Mouse (Mus musculus) urinary bladder, postnatal 25 days (tissue): Measurements from ENCODE around the gene Cyb561.
A peak's percentile ranks its signal among the peaks of the same experiment; 100 is the strongest.

Experiments
- DNase-seq: peaks from one replicate; pipeline ENCODE4 v3.0.0; 2022; ENCODE audit warnings: low spot score

Cyb561 gene

DNA sequence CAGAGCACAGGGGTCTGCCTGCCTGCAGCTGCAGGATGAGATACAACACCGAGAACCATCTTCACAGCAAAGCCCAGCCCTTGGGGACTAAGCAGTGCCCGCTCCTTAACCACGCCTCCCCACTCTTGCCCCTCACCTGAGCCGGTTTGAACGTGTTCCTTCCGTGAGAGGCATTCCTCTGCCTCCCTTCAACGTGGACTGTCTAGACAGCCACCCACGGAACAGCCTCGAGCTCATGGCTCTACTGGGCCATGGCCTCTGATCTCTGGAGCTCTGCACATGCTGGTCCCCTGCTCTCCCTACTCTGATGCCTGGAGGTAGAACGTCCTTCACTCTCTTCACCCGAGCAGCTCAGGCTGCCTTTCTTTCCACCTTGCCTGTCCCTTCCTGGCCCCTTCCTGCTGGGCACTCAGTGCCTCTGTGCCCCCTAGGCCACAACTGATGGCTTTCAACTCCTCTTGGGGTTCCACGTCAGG is at the start of gene Cyb561:
Gene Cyb561 (minus strand): TSS at position 426 of the 476 bp plus-strand sequence.
- DNase-seq, result no peak

DNA sequence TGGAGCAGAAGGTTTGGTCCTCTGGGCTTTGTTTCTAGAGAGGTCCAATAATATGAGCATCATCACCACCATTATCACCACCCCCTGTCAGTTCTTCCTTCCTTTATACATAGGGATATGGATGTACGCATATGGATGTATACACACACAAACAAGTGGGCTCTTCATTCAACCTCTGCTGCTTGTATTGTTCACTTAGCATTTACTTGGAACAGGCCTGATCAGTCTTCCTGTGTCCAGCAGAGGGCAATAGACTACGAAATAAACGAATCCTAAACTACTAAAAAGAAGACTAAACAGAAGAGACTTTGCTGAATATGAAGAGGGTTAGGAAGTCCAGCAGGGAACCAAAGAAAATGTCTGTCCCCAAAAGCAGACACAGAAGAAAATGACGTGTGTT is 48.6 kb upstream of the Cyb561 start:
- DNase-seq, result no peak

DNA sequence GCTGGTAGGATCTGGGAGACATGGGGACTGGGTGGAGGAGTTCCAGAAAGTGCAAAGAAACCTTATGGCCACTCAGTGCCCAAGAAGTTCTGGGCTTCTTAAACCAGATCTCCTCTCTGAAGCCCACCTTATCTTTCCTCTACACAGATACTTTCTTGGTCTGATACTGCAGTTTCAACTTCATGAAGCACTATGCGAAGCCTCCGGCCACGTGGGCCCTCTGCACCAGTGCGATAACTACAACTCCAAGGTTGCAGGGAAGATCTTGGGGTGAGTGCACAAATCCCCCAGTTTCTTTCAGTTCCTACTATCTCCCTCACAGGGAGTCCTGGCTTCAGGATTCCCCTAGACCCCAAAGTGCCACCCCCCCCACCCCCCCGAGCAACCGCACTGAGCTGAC is 46.9 kb upstream of the Cyb561 start:
- no peak for DNase-seq

DNA sequence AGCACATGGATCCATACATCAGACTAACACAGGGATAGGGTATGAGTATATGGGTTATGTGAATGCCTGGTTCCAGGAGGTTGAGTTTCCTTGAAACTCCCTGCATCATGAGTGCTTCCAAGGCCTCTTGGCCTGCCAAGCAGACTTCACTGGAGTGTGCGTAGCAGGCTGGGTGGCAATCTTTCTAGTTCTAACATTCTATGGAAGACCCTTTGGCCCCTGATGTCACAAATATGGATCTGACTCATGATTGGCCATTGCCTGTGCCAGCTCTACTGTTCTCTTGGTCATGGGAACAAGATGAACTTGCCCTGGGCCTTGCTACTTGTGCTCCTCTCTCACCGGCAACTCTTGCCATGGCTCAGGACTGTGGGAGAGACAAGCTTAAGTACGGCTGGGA is 41.2 kb upstream of the Cyb561 start, which contains the start of gene Ace3:
Gene Ace3 (plus strand): TSS at position 301 of the 400 bp plus-strand sequence.
- no peak for DNase-seq

DNA sequence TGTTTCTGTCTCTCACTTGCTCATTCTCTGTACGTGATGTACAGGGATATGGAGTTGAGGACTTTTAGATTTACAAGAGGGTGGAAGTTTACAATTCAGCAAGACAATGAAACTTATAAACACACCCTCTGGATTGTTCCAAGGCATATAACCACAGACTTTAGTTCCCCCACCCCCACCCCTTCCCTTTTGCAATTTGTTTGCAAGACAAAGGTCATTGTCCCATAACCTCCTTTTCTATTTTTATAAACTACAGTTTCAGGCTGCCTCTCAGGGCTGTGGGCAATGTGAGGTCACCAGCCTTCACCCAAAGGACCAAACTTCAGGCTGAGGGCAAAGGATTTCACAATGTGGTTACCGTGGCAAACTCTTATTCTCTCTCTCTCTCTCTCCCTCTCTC is 37.1 kb upstream of the Cyb561 start:
- DNase-seq, result no peak

DNA sequence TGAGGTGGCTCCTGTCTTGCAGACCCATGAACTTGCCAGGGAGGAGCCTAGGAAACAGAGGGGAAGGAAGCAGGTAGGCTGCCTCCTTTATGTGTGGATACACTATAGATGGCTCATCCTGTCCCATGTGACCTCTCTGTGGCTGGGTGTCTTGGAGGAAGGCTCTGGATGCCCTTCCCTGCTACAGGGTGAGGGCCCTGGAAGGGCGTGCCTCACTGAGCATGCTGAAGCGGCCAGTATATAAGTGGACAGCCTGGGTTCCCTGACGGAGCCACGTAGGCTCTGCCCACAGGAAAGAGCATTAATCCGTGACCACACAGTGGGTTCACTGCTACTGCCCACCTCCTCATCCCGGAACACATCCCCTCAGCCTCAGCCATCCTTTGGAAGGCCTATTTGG is 36.3 kb upstream of the Cyb561 start:
- no peak for DNase-seq

DNA sequence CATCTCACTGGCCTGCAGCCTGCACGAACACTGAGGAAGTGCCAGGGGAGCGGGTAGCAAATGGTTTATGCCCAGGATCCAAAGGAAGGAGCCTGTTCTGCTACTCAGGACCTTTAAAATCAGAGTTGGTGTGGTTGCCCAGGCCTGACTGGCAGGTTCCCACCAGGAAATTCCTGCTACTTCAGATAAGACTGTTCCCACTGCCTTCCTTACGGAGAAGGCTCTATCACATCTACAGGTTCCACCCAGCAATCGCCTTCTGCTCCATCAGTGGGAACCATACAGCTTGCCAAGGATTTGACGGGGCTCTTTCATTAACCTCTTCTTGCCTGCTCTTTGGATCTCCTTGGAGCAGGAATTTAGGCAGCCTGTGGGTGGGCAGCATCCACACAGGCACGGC is 34.3 kb upstream of the Cyb561 start:
- no peak for DNase-seq

DNA sequence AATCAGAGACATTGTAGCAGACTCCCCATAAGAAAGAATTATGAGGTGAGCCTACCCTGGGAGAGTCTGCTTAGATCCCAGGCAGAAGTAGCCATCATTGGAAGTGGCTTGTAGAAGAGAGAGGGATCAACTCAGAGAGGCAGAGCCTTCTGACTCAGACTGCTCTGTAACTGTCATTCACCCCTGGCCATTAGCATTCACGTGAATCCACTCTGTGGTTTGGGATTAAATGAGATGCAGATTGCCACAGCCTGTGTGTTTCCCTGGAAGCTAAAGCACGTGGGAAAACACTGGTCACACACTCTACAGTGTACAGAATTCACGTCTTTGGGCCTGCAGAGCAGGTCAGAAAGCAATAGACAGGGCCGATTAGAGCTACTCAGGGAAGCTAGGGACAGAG is 31.3 kb upstream of the Cyb561 start:
- no peak for DNase-seq

DNA sequence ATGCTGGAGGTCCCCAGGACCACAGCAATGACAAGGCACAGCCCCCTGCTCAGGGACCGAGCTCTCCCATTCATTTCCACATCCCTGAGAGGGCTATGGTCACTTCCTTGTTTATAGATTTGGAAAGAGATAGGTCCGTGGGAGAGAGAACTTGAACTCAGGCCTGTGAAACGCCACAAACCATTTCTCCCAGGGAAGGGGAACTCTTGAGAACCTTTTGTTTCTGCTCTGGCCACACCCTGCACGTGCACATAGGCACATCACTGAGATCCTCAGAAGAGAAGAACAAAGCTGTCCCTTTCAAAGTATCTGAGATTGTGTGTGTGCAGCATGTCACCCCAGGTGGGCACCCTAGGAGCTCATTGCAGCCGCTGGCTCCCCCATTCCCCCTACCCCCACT is 25.5 kb upstream of the Cyb561 start:
- DNase-seq, result no peak

DNA sequence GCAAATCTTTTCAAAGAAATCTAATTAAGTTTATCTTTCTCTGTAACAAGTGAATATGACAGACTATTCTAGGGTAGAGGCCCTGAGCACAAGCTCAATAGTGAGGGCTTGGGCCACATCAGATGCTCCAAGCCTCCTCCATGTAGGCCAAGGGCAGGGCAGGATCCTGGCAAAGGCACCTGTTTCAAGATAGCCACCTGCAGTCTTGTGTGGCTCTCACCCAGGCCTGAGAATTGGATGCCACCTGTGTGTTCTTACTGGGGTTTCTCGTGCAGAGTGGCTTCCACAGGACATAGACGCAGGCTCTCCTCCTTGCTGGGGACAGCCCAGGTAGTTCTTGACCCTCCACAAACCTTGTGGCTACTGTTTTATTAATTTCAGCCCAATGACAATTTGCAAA is 25.1 kb upstream of the Cyb561 start:
- no peak for DNase-seq

DNA sequence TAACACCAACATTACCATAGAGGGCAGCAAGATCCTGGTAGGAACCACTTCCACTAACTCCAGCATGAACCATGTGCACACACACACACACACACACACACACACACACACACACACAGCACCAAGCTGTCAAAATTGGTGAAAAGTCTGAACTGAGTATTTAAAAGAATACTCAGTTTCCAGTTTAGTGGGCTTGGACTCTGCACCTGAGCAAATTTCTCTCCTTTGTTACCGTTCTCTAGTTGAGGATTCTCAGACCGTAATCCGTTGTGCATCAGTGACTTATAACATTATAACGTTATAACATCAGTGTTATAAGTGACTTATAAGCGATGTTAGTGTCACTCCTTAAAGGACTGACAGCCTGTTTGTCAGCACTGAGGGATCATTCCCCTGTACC is 22.5 kb upstream of the Cyb561 start:
- DNase-seq, result no peak

DNA sequence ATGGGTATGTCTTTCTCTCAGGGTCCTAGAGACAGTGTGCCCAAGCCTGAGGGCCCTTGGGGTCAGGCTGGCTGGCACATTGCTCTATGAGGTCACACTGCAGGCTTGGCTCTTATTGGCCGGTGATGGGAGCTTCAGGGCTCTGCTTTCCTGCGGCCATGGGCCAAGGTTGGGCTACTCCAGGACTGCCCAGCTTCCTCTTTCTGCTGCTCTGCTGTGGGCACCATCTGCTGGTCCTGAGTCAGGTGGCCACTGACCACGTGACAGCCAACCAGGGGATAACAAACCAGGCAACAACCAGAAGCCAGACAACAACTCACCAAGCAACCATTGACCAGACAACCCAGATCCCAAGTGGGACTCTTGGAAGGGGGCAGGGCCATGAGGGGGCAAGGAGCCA is 21.9 kb upstream of the Cyb561 start:
- DNase-seq, result no peak

DNA sequence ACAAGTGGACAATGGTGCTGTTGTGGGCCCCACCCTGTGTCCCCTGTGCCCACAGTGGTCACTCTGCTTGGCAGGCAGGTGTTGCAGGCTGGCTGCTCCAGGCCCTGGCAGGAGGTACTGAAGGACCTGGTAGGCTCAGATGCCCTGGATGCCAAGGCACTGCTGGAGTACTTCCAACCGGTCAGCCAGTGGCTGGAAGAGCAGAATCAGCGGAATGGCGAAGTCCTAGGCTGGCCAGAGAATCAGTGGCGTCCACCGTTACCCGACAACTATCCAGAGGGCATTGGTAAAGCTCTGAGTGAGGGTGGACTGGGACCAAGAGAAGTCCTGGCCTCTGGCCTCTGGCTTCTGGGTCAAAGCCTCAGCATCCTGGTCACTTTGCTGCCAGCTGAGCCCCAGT is 21.5 kb upstream of the Cyb561 start:
- DNase-seq, result no peak

DNA sequence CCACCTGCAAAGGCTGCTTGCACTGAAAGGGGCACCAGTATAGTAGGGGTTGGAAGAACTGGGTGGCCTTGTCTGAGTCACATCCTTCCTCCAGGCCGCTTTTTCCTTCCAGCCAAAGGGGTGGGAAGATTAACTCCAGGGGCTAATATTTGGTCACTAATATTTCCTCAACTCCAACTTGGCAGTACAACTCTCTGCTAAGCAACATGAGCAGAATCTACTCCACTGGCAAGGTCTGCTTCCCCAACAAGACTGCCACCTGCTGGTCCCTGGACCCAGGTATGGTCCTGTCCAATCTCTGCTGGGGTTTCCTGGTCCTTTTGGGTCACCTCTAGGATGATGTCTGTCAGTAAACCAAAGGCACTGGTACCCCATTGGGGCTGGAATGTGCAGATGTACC is 16.4 kb upstream of the Cyb561 start:
- peak; percentile 61 for DNase-seq

DNA sequence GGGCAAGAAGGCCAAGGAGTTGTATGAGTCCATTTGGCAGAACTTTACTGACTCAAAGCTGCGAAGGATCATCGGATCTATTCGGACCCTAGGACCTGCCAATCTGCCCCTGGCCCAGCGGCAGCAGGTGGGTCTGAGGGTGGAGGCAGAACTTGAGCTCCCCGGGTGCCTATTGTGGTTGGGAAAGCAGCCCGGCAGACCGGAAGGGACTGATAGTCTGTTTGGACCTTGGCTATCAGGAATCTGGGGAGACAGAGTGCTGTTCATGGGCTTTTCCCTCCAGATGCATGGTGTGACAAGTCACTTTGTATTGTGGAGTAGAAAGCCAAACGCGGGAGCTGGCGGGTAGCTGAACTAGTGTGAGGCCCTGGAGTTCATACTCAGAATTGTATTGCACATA is 15.8 kb upstream of the Cyb561 start:
- DNase-seq, result no peak

DNA sequence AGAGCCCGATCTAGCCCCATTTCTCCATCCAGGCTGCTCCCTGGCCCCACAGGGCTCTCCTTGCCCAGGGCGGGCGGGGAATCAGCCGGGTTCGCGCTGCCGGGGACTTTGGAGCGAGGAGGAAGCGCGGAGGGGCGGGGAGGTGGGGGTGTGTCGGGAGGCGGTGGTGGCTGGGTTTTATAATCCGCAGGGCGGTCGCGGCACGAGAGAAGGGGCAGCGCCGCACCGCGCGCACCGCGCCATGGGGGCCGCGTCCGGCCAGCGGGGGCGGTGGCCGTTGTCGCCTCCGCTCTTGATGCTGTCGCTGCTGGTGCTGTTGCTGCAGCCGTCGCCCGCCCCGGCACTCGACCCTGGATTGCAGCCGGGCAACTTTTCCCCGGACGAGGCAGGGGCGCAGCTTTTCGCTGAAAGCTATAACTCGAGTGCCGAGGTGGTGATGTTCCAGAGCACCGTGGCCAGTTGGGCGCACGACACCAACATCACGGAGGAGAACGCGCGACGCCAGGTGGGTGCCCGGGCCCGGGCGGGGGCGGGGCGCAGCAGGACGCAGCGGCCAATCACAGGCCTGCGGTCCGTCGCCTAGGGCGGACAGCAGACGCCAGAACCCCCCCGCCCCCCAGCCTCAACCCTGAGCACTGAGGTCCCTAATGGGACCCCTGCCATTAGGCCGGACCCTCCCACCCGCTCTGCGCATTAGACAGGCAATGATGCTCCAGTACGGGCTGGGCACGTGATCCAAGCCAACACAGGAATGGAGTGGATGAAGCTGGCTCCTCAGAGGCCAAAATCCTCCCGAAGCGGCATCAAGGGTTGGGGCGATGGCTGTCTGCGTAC is 14.8 kb upstream of the Cyb561 start, which contains the start of gene Ace:
Gene Ace (plus strand): TSS at position 205 of the 834 bp plus-strand sequence.
- DNase-seq, result no peak

DNA sequence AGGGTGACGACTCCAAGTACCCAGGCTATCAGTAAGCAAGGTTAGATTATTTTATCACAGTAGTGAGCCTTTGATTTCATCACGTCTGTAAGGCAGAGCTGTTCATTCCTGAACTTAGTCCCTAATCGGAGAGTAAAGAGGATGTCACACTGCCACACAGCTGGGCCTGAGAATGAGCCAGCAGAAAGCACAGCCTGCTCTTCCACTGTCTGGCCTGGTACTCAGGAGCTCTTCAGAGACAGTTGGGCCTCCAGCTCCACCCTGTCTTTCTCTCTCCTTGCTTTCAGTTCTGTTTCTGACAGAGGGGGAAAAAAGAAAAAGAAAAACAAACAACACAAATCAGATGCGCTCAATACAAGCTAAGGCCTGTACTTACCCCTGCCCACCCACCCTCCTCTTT is 13.2 kb upstream of the Cyb561 start:
- no peak for DNase-seq

DNA sequence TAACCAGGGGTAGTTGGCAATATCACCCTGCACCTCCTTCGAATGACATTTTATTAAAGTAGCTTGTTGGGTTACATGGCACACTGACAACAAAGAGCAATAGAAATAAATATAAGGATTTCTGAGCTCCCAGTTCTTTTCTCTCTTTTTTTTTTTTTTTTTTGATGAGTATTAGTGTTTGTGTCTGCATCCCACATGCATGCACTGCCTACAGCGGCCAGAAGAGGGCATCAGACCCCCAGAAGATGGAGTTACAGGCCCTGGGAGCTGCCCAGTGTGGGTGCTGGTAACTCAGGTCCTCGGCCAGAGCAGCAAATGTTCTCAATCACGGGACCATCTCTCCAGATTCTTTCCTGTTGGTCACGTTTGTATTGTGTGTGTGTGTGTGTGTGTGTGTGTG is 11.6 kb upstream of the Cyb561 start:
- no peak for DNase-seq

DNA sequence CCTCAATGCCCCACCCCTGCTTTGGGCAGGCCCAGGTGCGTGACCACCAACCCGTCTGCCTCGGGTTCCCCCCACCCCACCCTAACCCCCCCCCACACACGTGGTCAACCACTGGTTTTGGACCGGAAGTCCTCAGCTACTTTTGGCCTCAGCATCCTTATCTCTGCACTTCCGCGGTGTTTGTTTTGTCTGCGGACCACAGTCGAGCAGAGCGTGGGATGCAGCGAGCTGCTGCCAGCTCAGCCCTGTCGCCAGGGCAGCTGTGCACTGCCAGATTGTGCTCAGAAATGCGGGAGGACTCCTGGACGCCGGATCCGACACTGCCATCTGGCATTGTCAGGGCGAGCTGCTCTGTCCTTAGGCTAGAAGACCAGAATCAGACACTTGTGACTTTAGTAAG is 6.2 kb upstream of the Cyb561 start:
- no peak for DNase-seq

DNA sequence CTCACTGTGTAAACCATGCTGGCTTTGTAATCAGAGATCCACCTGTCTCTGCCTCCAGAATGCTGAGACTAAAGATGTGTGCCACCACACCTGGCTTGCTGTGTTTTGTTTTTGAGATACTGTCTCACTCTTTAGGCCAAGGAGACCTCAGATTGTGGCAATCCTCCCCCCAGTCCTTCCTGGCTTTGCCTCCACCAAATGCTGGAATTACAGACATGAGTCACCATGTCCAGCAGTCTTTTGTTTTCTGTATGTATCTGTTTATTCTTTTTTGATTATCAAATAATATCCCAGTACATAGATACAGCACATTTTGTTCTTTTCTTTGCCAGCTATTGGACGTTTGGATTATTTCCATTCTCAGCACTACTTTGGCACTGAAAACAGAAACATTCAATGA is 5.4 kb upstream of the Cyb561 start:
- no peak for DNase-seq

DNA sequence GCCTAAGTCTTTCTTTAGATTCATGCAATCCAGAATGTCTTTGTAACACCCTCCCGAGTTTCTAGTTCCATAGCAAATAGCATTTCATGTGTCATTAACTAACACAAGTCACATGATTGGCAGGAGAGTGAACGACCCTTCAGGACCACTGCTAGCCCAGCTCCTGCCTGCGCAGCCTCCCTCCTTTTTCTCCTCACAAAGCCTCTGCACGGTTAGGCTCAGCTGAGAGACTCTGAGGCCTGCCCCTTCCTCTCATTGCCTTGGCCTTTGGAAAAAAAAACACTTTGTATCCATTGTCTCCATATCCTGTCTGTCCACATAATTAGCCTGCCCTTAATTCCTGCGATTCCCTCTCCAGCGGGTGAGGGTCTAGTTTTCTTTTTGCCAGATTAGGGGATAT is 4.4 kb upstream of the Cyb561 start:
- no peak for DNase-seq

DNA sequence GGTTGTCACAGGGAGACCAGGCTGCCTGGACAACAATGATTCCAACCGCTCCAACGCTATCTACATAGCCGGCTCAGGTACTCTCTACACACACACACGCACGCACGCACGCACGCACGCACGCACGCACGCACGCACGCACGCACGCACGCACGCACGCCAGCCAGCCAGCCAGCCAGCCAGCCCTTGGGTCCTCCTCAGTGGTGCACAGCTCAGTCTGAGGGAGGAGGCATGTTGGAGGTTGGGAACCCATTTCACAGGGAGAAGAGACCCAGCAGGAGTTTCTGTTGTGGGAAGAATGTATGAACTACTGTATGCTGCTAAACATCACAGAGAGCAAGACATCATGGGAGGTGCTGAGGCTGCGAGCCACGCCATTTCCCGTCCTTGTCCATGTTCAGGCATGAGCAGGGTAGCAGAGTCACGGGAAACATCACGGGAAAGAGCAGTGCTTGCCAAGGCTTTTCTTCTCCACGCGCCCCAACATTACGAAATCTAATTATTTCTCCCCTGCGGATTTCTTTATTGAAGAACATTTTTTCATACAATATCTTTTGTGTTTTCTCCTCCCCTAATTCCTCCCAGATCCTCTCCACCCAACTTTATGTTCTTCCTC is 2.8 kb upstream of the Cyb561 start:
- DNase-seq, result no peak

DNA sequence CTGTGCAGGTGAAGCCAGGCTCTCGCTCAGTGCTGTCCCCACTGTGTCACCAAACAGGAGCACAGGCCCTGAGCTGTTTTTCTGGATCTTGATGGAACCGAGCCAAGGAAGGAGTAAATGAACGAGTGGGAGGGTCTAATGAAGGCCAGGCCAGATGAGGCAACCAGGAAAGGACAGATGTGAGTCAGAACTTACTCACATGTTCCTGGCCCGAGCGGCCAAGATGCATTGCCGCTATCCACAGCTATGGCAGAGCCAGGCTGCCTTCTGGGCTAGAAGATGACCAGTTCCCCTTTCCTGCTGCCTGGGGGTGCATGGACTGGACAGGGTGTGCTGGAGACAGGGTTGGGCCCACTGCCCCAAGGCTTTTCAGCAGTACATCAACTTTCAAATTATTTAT is 266 bp upstream of the Cyb561 start:
- peak; percentile 50 for DNase-seq

DNA sequence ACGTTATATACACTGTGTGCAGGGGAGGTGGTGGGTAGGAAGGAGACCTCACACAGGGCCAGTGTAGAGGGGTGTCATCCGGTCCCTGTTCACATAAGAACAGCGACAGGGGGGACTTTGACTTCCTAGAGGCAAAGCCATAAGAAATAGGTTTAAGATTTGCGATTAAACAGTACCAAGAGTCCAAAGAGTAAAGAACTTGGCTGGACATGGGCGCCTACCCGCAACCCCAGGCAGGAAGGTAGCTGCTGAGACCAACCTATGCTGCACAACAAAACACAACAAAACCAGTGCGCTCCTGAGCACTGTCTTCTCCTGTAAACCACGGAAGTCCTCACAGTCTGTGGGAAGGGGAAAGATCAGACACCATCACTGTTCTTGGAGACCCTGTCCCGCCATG is 1.0 kb downstream of the Cyb561 start:
- no peak for DNase-seq
